Mouse (Mus musculus): ENCODE results near the gene Spock1. TPM values are rescaled to one million over a fixed set of nuclear protein-coding genes. Genes with fewer than 3 reads are reported as not detected.

Gene Spock1
- total and polyA plus RNA-seq, 2 experiments from 2014 or later: 64.6 to 69.4 TPM

DNA sequence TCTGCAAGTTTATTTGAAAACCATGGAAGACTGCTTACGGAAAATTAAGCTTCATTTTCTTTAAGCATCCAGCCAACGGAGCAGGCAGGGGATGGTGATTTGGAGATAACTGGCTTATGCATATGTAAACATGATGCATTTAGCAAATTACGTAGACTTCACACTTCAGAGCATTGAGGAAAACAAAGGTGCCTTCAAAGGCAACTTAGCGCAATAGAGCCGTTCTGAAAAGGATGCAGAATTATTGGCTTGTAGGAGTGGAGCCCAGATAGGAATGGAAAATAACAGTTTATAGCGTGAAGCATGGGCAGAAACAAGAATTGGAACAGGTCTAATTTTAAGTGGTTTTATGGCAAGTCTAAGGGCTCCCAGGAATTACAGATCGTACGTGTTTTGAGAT lies 448.2 kb downstream of the Spock1 start:
- no peak for DNase-seq
- Histone ChIP-seq H3K4me2 (ENCODE audit: low read depth) (no peak overlapping the region), H3K9me3 (ENCODE audit: low read length) (no peaks in the 10 kb centered on the region), H3K4me3 (ENCODE audit: low read depth, low read length) (no peak overlapping the region), H3K9ac (no peak overlapping the region), H3K36me3 (ENCODE audit: insufficient read depth) (no peaks in the 10 kb centered on the region), H3K4me1 (ENCODE audit: insufficient read depth) (no peaks in the 10 kb centered on the region), H3K27me3 (ENCODE audit: insufficient read depth, low read length) (no peaks in the 10 kb centered on the region), H3K27ac (ENCODE audit: low read depth, low read length) (no peak overlapping the region)
- no peak; the same call in 1 of the 2 replicates for ATAC-seq
- WGBS: 41% methylated on average over 8 of the region's 8 CpGs
- TF ChIP-seq CTCF (IDR thresholded peaks at IDR 0.05; ENCODE audit: low read depth): no peak

DNA sequence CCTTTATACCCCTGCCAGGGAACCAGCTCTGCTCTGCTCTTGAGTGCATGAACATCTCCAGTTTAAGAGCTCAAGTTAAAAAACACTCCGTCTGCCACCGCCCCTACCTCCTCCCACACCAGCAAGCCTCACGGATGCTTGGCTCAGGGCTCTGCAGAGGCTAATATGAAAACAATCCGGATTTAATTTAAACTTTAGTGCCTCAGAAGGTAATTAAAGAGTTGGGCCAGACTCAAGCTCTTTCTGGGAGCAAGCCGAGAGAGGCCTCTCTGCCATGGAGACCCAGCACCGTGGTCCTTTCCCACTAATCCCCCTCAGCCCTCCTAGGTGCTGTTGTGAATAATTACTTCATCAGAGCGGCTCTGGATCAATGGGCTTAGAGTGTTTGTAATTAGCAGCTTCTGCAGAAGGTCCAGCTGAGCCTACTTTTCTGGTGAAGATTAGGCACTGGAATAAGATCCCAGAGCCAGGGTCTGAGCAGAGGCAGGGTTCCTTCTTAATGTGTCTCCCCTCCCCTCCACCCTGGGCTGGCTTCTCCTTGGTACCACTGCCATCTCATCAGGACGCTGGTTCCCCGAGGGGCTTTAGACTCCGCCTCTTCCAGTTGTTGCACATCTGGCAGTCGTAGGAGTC lies 457.8 kb downstream of the Spock1 start:
- DNase-seq: no peak
- no peak overlapping the region for H3K9ac ChIP-seq
- 10% methylated on average over 11 of the region's 11 CpGs for WGBS
- H3K36me3 ChIP-seq (ENCODE audit: insufficient read depth): no peaks in the 10 kb centered on the region
- no peak overlapping the region for H3K4me3 ChIP-seq (ENCODE audit: low read depth, low read length)
- H3K4me2 ChIP-seq (ENCODE audit: low read depth): no peak overlapping the region
- no peaks in the 10 kb centered on the region for H3K27me3 ChIP-seq (ENCODE audit: insufficient read depth, low read length)
- TF ChIP-seq CTCF (IDR thresholded peaks at IDR 0.05; ENCODE audit: low read depth): no peak
- H3K9me3 ChIP-seq (ENCODE audit: low read length): no peaks in the 10 kb centered on the region
- peak; percentile 60; the same call in 1 of the 2 replicates for ATAC-seq
- H3K27ac ChIP-seq (ENCODE audit: low read depth, low read length): no peak overlapping the region
- H3K4me1 ChIP-seq (ENCODE audit: insufficient read depth): 0 out of 2 replicates have a peak, but pooled peaks cover 4% of the 10 kb centered on the region

DNA sequence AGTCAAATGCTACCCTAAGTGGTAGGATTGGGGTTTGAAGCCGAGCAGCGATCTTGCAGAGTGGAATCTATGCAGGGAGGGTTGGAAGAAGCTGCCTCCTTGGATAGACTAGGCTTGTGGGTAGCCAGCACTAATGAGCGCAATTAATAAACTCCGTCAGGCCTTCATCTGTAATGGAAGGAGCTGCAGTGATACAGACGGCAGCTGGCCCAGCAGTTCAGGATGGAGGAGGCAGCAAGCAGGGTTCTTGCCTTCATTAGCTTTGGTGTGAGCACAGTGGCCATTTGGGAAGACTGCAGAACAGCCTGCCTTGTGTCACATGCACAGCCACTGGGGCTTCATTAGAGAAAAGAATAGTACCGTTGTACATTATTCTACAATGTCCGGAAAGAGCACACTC lies 459.2 kb downstream of the Spock1 start:
- DNase-seq (no peak), ATAC-seq (no peak)
- no peak overlapping the region for H3K9ac ChIP-seq
- no peak overlapping the region for H3K4me2 ChIP-seq (ENCODE audit: low read depth)
- no peak overlapping the region for H3K4me3 ChIP-seq (ENCODE audit: low read depth, low read length)
- H3K36me3 ChIP-seq (ENCODE audit: insufficient read depth): no peaks in the 10 kb centered on the region
- 0 out of 2 replicates have a peak, but pooled peaks cover 4% of the 10 kb centered on the region for H3K4me1 ChIP-seq (ENCODE audit: insufficient read depth)
- no peak for TF ChIP-seq CTCF (IDR thresholded peaks at IDR 0.05; ENCODE audit: low read depth)
- WGBS: 40% methylated on average over 7 of the region's 7 CpGs
- H3K9me3 ChIP-seq (ENCODE audit: low read length): no peaks in the 10 kb centered on the region
- H3K27me3 ChIP-seq (ENCODE audit: insufficient read depth, low read length): no peaks in the 10 kb centered on the region
- no peak overlapping the region for H3K27ac ChIP-seq (ENCODE audit: low read depth, low read length)

DNA sequence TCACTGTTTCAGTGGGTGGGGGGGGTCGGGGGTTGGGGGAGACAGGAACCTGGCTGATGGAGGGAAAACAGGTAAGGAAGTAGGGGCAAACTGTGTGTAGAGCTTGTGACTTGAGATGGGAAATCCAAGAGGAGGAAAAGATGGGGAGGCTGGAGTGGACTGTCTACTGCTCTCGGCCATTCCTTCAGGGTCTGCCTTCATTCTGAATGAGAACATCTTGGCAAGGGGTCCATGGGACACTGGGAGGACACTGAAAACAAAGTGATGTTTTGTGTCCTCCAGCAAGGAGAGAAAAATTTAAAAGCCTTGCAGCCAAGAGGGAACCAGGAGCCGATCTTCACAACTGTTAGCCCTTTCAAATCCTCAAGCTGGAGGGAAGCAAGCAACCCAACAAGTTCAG lies 463.2 kb downstream of the Spock1 start:
- no peaks in the 10 kb centered on the region for H3K36me3 ChIP-seq (ENCODE audit: insufficient read depth)
- H3K4me2 ChIP-seq (ENCODE audit: low read depth): no peak overlapping the region
- no peak for ATAC-seq
- WGBS: 80% methylated on average over 3 of the region's 3 CpGs
- H3K4me1 ChIP-seq (ENCODE audit: insufficient read depth): no peaks in the 10 kb centered on the region
- H3K9me3 ChIP-seq (ENCODE audit: low read length): no peaks in the 10 kb centered on the region
- H3K9ac ChIP-seq: no peak overlapping the region
- TF ChIP-seq CTCF (IDR thresholded peaks at IDR 0.05; ENCODE audit: low read depth): no peak
- DNase-seq: no peak
- no peak overlapping the region for H3K27ac ChIP-seq (ENCODE audit: low read depth, low read length)
- H3K27me3 ChIP-seq (ENCODE audit: insufficient read depth, low read length): no peaks in the 10 kb centered on the region
- H3K4me3 ChIP-seq (ENCODE audit: low read depth, low read length): no peak overlapping the region

DNA sequence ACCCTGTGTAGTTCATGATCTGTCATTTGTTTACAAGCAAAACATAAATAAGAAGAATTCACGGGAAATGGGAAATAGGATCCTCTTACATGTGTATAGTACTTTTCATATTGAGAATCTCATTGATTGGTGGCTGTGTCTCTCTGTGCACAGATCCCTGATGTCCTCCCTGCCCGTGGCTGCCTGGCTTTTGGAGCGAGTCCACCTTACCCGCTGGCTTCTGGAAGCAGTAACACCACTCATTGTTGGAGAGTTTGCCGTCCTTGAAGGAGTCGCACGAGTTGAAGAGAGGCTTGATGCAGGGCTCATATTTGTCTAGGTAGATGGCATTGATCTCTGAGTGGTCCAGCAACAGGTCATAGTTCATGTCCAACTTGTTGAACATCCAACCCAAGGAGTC lies 468.0 kb downstream of the Spock1 start:
- no peaks in the 10 kb centered on the region for H3K4me1 ChIP-seq (ENCODE audit: insufficient read depth)
- DNase-seq (no peak), ATAC-seq (no peak)
- no peaks in the 10 kb centered on the region for H3K36me3 ChIP-seq (ENCODE audit: insufficient read depth)
- 88% methylated on average over 7 of the region's 7 CpGs for WGBS
- no peaks in the 10 kb centered on the region for H3K9me3 ChIP-seq (ENCODE audit: low read length)
- no peak overlapping the region for H3K4me2 ChIP-seq (ENCODE audit: low read depth)
- H3K27me3 ChIP-seq (ENCODE audit: insufficient read depth, low read length): no peaks in the 10 kb centered on the region
- no peak overlapping the region for H3K27ac ChIP-seq (ENCODE audit: low read depth, low read length)
- H3K4me3 ChIP-seq (ENCODE audit: low read depth, low read length): no peak overlapping the region
- no peak overlapping the region for H3K9ac ChIP-seq
- no peak for TF ChIP-seq CTCF (IDR thresholded peaks at IDR 0.05; ENCODE audit: low read depth)

DNA sequence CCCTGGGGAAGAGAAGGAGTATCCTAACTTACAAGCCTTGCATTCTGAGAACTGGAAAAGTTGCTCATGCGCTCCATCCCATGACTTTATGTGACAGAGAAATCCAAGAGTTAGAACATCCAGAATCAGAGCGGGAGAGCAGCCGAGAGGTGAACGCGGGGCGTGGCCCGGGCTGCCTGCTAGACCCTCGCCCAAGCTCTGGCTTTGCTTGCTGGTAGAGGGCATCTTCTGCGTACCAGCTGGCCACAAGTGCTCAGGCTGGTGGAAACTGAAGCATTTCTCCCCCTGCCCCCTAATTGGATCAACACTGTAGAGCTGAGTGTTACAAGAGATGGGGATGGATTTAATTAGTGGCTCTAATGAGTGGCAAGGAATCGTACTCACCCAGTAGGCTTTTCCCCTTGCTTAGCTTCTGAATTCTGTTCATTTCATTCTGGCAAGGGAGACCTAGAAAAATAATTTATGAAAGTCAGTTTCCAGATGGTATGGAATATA lies 472.4 kb downstream of the Spock1 start:
- no peak for DNase-seq
- Histone ChIP-seq H3K4me1 (ENCODE audit: insufficient read depth) (no peaks in the 10 kb centered on the region), H3K4me2 (ENCODE audit: low read depth) (no peak overlapping the region), H3K36me3 (ENCODE audit: insufficient read depth) (no peaks in the 10 kb centered on the region; the same call in 1 of the 2 replicates), H3K4me3 (ENCODE audit: low read depth, low read length) (no peak overlapping the region), H3K9me3 (ENCODE audit: low read length) (no peaks in the 10 kb centered on the region), H3K27ac (ENCODE audit: low read depth, low read length) (no peak overlapping the region), H3K27me3 (ENCODE audit: insufficient read depth, low read length) (no peaks in the 10 kb centered on the region), H3K9ac (no peak overlapping the region)
- TF ChIP-seq CTCF (IDR thresholded peaks at IDR 0.05; ENCODE audit: low read depth): no peak
- ATAC-seq: no peak
- WGBS: 76% methylated on average over 10 of the region's 10 CpGs

DNA sequence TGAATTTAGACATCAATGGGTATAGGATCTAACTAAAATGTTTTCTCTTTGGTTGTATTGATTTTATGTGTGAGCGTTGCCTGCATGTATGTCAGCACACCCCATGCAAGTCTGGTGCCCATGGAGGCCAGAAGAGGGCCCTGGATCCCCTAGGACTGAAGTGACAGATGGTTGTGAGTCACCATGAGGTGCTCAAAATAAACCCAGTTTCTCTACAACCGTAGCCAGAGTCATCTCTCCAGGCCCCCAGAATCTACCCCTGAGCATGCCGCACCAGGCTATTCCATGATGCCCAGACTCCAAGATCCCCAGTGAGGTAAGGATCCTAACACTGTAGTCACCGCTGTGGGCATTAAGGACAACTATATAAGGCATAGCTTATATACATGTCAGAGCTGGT lies 474.3 kb downstream of the Spock1 start:
- no peak for TF ChIP-seq CTCF (IDR thresholded peaks at IDR 0.05; ENCODE audit: low read depth)
- no peaks in the 10 kb centered on the region for H3K27me3 ChIP-seq (ENCODE audit: insufficient read depth, low read length)
- ATAC-seq (no peak), DNase-seq (no peak)
- H3K27ac ChIP-seq (ENCODE audit: low read depth, low read length): no peak overlapping the region
- H3K36me3 ChIP-seq (ENCODE audit: insufficient read depth): no peaks in the 10 kb centered on the region; the same call in 1 of the 2 replicates
- H3K4me2 ChIP-seq (ENCODE audit: low read depth): no peak overlapping the region
- no peaks in the 10 kb centered on the region for H3K9me3 ChIP-seq (ENCODE audit: low read length)
- no peak overlapping the region for H3K4me3 ChIP-seq (ENCODE audit: low read depth, low read length)
- whole genome bisulfite sequencing: 96% methylated on average over 4 of the region's 4 CpGs
- no peaks in the 10 kb centered on the region for H3K4me1 ChIP-seq (ENCODE audit: insufficient read depth)
- no peak overlapping the region for H3K9ac ChIP-seq
